Mouse (Mus musculus) bone marrow macrophage, adult 2 months (primary cell): ENCODE data around the gene Nfe2l2.

Experiments
- CTCF ChIP-seq: IDR thresholded peaks from 2 replicates; pipeline ENCODE4 v1.5.1; 2012; ENCODE audit warnings: low read depth, mild to moderate bottlenecking, low read length, moderate library complexity
- POLR2A ChIP-seq: IDR thresholded peaks from 2 replicates; pipeline ENCODE4 v1.6.1; 2012; ENCODE audit warnings: mild to moderate bottlenecking, low read depth, low read length, borderline replicate concordance

GRCm38 (mm10) chr2:75636261-75637054, 68.0 kb downstream of the Nfe2l2 start:
- TF ChIP-seq POLR2A, result no peak
- TF ChIP-seq CTCF, result no peak
